Mouse (Mus musculus) right cerebral cortex, postnatal 25 days (tissue): ENCODE measurements around the gene Gabpb1.

Experiments used
- DNase-seq: peaks from one replicate; pipeline ENCODE4 v3.0.0; 2022

Gene Gabpb1

DNA sequence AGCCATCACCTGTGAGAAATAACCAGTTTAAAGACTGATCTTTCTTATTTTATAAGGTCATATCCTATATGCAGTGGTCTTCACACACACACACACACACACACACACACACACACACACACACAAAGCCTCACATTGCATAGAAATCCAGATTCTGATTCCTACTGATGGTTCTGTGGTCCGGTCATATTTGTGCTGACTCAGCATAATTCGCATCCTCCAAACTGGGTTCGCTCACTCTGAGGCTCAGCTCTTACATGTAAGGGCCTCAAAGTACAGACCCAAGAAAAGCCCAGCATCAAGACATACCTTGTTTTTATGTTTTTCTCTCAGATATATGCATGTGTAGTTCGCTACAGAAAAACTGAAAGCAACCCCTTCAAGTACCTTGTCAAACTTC, 84.8 kb downstream of the Gabpb1 start:
- no peak for DNase-seq

DNA sequence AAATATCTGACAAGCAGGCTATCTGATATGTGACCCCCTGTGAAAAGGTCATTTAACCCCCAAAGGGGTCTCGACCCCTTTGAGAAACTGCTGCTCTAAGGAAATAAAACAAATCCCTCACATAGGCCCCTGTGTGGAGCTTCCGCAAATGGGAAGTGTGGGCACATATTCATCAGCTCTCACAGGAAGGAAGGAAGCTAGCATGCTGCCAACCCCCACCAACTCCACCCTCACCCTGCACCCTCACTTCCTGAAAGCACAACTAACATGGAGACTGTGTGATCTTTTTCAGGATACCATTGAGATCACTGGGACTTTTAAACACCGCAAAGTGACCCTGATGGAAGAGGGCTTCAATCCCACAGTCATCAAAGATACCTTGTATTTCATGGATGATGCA, 88.7 kb downstream of the Gabpb1 start:
- no peak for DNase-seq

DNA sequence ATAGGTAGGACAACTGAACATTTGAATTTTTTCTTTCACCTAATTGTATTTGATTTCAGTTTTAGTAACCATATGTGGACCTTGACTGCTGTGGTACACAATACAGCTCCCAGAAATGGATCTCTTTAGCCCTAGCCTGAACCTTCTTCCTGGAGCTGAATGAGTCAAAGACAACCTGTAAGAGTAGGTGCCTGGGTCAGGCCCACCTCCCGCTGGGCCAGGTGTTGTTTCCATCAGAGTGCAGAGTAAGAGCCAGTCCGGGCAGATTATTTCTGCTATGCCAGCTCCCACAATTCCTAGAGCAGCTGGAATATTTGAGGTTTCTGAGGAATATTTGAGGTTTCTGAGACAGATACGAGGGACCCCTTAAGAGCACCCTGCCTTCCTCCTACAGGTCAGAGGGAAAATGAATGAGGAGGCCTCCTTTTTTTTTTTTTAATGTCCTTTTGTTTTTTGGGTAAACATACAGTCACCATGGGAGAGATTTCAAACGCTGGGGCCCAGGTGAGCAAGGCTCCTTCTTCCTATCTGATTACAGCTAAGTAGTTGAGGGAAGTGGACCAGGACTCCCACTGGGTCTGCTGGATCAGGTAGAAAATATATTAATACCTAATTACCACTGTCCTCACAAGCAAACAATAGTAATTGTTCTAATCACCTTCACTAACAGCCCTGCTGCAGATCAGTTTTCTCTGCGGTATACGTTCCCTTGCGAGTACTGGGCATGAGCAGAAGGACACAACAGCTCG, 91.3 kb downstream of the Gabpb1 start:
- DNase-seq = no peak

DNA sequence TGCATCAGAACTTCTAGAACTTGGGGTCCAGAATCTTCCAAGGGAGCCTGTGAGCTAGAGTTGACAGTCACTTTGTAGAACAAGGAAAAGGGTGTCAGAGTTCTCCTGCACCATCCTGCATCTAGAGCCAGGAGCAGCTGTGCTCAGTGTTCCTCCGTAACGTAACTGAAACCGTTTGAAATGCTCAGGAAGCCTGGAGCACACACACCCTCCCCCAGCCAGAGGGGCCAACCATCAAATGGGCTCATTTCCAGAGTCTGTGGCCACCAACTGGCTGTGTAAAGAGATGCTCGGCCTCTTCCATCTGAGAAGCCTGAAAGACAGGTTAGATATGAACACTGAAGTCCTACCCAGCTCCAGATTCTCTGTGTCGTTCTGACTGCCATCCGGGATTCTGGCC, 92.2 kb downstream of the Gabpb1 start:
- no peak for DNase-seq

DNA sequence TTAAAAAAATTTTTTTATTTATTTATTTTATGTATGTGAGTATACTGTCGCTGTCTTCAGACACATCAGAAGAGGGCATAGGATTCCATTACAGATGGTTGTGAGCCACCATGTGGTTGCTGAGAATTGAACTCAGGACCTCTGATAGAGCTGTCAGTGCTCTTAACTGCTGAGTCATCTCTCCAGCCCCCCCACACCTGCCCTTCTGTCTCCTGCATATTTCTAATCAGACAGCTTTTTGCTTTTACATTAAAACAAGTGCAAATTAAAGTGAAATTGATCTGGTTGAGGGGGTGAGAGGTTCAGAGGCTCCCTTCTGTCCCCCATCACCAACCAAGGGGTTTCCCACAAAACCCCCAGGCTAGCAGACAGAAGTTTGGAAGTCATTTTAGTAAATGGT, 96.9 kb downstream of the Gabpb1 start:
- no peak for DNase-seq
